Comparison of ENCODE assay signal across 14 mouse cellular contexts in genomic region chr13:98834723-98835122, GRCm38 (mm10). TPM values are rescaled to one million over a fixed set of nuclear protein-coding genes. Genes with fewer than 3 reads are reported as not detected.
A peak's percentile ranks its signal among the peaks of the same experiment; 100 is the strongest.
DNase-seq lines count a peak whose midpoint lies in the region; ATAC-seq and TF ChIP-seq lines count a peak whose summit lies in the region.
"Had no signal": no experiment of that assay in that cellular context is flagged by ENCODE, and none has a peak within 500 bp of the region (broad histone marks: within the 10 kb centered on the region; RNA-seq: fewer than 3 reads in every experiment).

No protein-coding gene starts in this region.

- H3K9me3 ChIP-seq in forebrain, embryonic 16.5 days (ENCODE audit: control insufficient read depth, low read length), result no peaks in the 10 kb centered on the region
- no peaks in the 10 kb centered on the region for H3K9me3 ChIP-seq in forebrain, embryonic 12.5 days
- H3K9me3 ChIP-seq in kidney, postnatal 0 days (replicated peaks; ENCODE audit: low read length), result no peaks in the 10 kb centered on the region
- H3K9me3 ChIP-seq in hindbrain, embryonic 11.5 days (ENCODE audit: control insufficient read depth, low read length), result no peaks in the 10 kb centered on the region

- no peaks in the 10 kb centered on the region for H3K27me3 ChIP-seq in forebrain, embryonic 16.5 days (replicated peaks; ENCODE audit: control insufficient read depth, insufficient read depth, low read length)
- no peaks in the 10 kb centered on the region for H3K27me3 ChIP-seq in forebrain, embryonic 12.5 days
- no peaks in the 10 kb centered on the region for H3K27me3 ChIP-seq in kidney, postnatal 0 days (ENCODE audit: insufficient read depth, low read length)
- H3K27me3 ChIP-seq in hindbrain, embryonic 11.5 days (ENCODE audit: control insufficient read depth, insufficient read depth, low read length), result no peaks in the 10 kb centered on the region
- H3K27me3 ChIP-seq in myocyte (ENCODE audit: control insufficient read depth, insufficient read depth, insufficient read length), result no peaks in the 10 kb centered on the region
- H3K27me3 ChIP-seq: Patski had no signal

- no peak for TF ChIP-seq CTCF in kidney, postnatal 0 days (IDR thresholded peaks at IDR 0.05; ENCODE audit: low read depth)

- H3K27ac ChIP-seq in forebrain, embryonic 16.5 days (ENCODE audit: low read length), result no peak overlapping the region
- no peak overlapping the region for H3K27ac ChIP-seq in forebrain, embryonic 12.5 days
- no peak overlapping the region for H3K27ac ChIP-seq in kidney, postnatal 0 days
- no peak overlapping the region for H3K27ac ChIP-seq in hindbrain, embryonic 11.5 days (ENCODE audit: low read depth, low read length)
- H3K27ac ChIP-seq: macrophage had no signal

- no peak for DNase-seq in kidney, postnatal 0 days (ENCODE audit: low spot score)
- no peak for DNase-seq in kidney, adult 9 months
- DNase-seq in hindbrain, embryonic 11.5 days (ENCODE audit: low spot score), result no peak
- no peak for DNase-seq in cerebellum, adult 11 months
- DNase-seq: cerebellum, postnatal 36 days; kidney, postnatal 10 days; liver; lung, adult 18-20 months; thymus, postnatal 25 days had no signal

- WGBS in forebrain, embryonic 16.5 days, result 83% methylated on average over 3 of the region's 3 CpGs
- 81% methylated on average over 3 of the region's 3 CpGs for WGBS in forebrain, embryonic 12.5 days
- WGBS in kidney, postnatal 0 days, result 80% methylated on average over 3 of the region's 3 CpGs
- 89% methylated on average over 3 of the region's 3 CpGs for WGBS in hindbrain, embryonic 11.5 days

- no peaks in the 10 kb centered on the region for H3K79me2 ChIP-seq in myocyte (ENCODE audit: control insufficient read depth, insufficient read depth)

- no peak overlapping the region for H3ac ChIP-seq in myocyte (ENCODE audit: control insufficient read depth, insufficient read length)

- no peak overlapping the region for H3K4me2 ChIP-seq in forebrain, embryonic 16.5 days (ENCODE audit: low read length)
- no peak overlapping the region for H3K4me2 ChIP-seq in forebrain, embryonic 12.5 days
- no peak overlapping the region for H3K4me2 ChIP-seq in kidney, postnatal 0 days (ENCODE audit: low read length)
- H3K4me2 ChIP-seq in hindbrain, embryonic 11.5 days (replicated peaks; ENCODE audit: low read depth, low read length), result no peak overlapping the region
- no peak overlapping the region for H3K4me2 ChIP-seq in myocyte (ENCODE audit: low read depth)

- no peak for TF ChIP-seq POLR2A in myocyte (IDR thresholded peaks at IDR 0.05; ENCODE audit: insufficient read length, low read depth)

- H3K9ac ChIP-seq in forebrain, embryonic 16.5 days (replicated peaks; ENCODE audit: low read depth, low read length), result no peak overlapping the region
- H3K9ac ChIP-seq in forebrain, embryonic 12.5 days, result no peak overlapping the region
- no peak overlapping the region for H3K9ac ChIP-seq in kidney, postnatal 0 days (ENCODE audit: low read depth, low read length)
- no peak overlapping the region for H3K9ac ChIP-seq in hindbrain, embryonic 11.5 days (ENCODE audit: low read depth, low read length)

- peaks cover 12% of the 10 kb centered on the region for H3K36me3 ChIP-seq in forebrain, embryonic 16.5 days (ENCODE audit: control insufficient read depth, insufficient read depth)
- H3K36me3 ChIP-seq in forebrain, embryonic 12.5 days (replicated peaks), result peaks cover 21% of the 10 kb centered on the region
- H3K36me3 ChIP-seq in kidney, postnatal 0 days (ENCODE audit: insufficient read depth, low read length), result 0 out of 2 replicates have a peak, but pooled peaks cover 7% of the 10 kb centered on the region
- H3K36me3 ChIP-seq in hindbrain, embryonic 11.5 days (ENCODE audit: control insufficient read depth, insufficient read depth, low read length), result no peaks in the 10 kb centered on the region
- peaks cover 26% of the 10 kb centered on the region for H3K36me3 ChIP-seq in myocyte (ENCODE audit: control insufficient read depth, insufficient read depth)

- no peak overlapping the region for H3K4me3 ChIP-seq in forebrain, embryonic 16.5 days (replicated peaks; ENCODE audit: low read length)
- H3K4me3 ChIP-seq in forebrain, embryonic 12.5 days (replicated peaks), result no peak overlapping the region
- H3K4me3 ChIP-seq in kidney, postnatal 0 days (replicated peaks; ENCODE audit: low read depth, low read length), result no peak overlapping the region
- no peak overlapping the region for H3K4me3 ChIP-seq in hindbrain, embryonic 11.5 days (ENCODE audit: low read depth, low read length)
- no peak overlapping the region for H3K4me3 ChIP-seq in myocyte

- H3K4me1 ChIP-seq in forebrain, embryonic 16.5 days (replicated peaks; ENCODE audit: control insufficient read depth, insufficient read depth, low read length), result no peaks in the 10 kb centered on the region
- H3K4me1 ChIP-seq in forebrain, embryonic 12.5 days, result no peaks in the 10 kb centered on the region
- H3K4me1 ChIP-seq in kidney, postnatal 0 days (replicated peaks; ENCODE audit: insufficient read depth, low read length), result no peaks in the 10 kb centered on the region
- no peaks in the 10 kb centered on the region for H3K4me1 ChIP-seq in hindbrain, embryonic 11.5 days (replicated peaks; ENCODE audit: control insufficient read depth, insufficient read depth, low read length)

- peak; percentile 28; the same call in 1 of the 2 replicates for ATAC-seq in forebrain, embryonic 16.5 days
- no peak; the same call in 1 of the 2 replicates for ATAC-seq in forebrain, embryonic 12.5 days (ENCODE audit: low FRiP score)
- 0 out of 2 replicates have a peak, but pooled peaks have one; percentile 9 for ATAC-seq in kidney, postnatal 0 days (replicated peaks; ENCODE audit: low FRiP score, low read depth)
- 0 out of 2 replicates have a peak, but pooled peaks have one; percentile 25 for ATAC-seq in hindbrain, embryonic 11.5 days (ENCODE audit: low FRiP score)
- ATAC-seq: Patski had no signal

TF ChIP-seq in myocyte, 11 proteins besides CTCF, POLR2A, EP300 and RAD21:
- TF ChIP-seq MYOG (IDR thresholded peaks at IDR 0.05; ENCODE audit: control insufficient read depth in 1 of 3, insufficient read depth in 1 of 3, insufficient read length in 2 of 3, low read depth in 2 of 3), result no peak
- no peak for TF ChIP-seq TCF12 (IDR thresholded peaks at IDR 0.05; ENCODE audit: insufficient read depth, poor library complexity, severe bottlenecking)
- TF ChIP-seq POLR2AphosphoS2 (IDR thresholded peaks at IDR 0.05; ENCODE audit: insufficient read length, low read depth), result peak; percentile 53
- TF ChIP-seq SRF (IDR thresholded peaks at IDR 0.05; ENCODE audit: control insufficient read depth, insufficient read length, low read depth), result no peak
- no peak for TF ChIP-seq TCF3 (IDR thresholded peaks at IDR 0.05; ENCODE audit: insufficient read length, low read depth)
- no peak for TF ChIP-seq MAX (IDR thresholded peaks at IDR 0.05; ENCODE audit: low read depth)
- no peak for TF ChIP-seq E2F4 (IDR thresholded peaks at IDR 0.05; ENCODE audit: insufficient read depth)
TF ChIP-seq in myocyte: peak in this region for 1.

RNA-seq across cellular contexts. Expression of gene Fcho2, which starts 19.5 kb away (rescaled TPM):
- 29.6 and 31.8 TPM in 2 replicates for polyA plus RNA-seq in forebrain, embryonic 16.5 days (2015; fragmentation: Nextera tagmentation; extraction: Ambion mirVana)
- polyA plus RNA-seq in forebrain, embryonic 12.5 days (2016; fragmentation: Nextera tagmentation; extraction: Ambion mirVana), result 32.4 and 36.6 TPM in 2 replicates
- polyA plus RNA-seq in kidney, postnatal 0 days (2015; fragmentation: Nextera tagmentation; extraction: Ambion mirVana), result 33.0 and 33.5 TPM in 2 replicates
- polyA plus RNA-seq in hindbrain, embryonic 11.5 days (2014; fragmentation: Nextera tagmentation; extraction: Ambion mirVana), result 28.5 and 35.5 TPM in 2 replicates
- 3.9 TPM for polyA plus RNA-seq in myocyte (2012; fragmentation: generic; extraction: Trizol)
